Mouse (Mus musculus) hindbrain, embryonic 11.5 days (tissue): Measurements from ENCODE around the gene F3. TPM values are rescaled to one million over a fixed set of nuclear protein-coding genes. Genes with fewer than 3 reads are reported as not detected.
A peak's percentile ranks its signal among the peaks of the same experiment; 100 is the strongest.
"Not testable (repeated sequence)": the region's sequence is repeated elsewhere in the genome, so short reads cannot be mapped to it uniquely, and the experiment has no call there.

Source experiments
- ATAC-seq: fragments of 200-750 bp; cut with Nextera tagmentation; 2 replicates; pipeline ENCODE4 v1.8.0; 2017; ENCODE audit warnings: mild to moderate bottlenecking, moderate TSS enrichment, moderate library complexity; ENCODE audit not compliant: low FRiP score
- DNase-seq: peaks from one replicate; pipeline ENCODE4 v3.0.0-alpha.2; 2015; ENCODE audit warnings: low spot score
- H3K27ac ChIP-seq: fragments of 300-500 bp; sonication (generic); 2 replicates; pipeline ENCODE4 v1.5.1; 2014; ENCODE audit warnings: mild to moderate bottlenecking, low read depth, low read length
- H3K27me3 ChIP-seq: fragments of 300-500 bp; sonication (generic); 2 replicates; pipeline ENCODE4 v1.6.1; 2014; ENCODE audit warnings: mild to moderate bottlenecking, low read length, moderate library complexity, mixed read lengths; ENCODE audit not compliant: control insufficient read depth, insufficient read depth
- H3K36me3 ChIP-seq: fragments of 300-500 bp; sonication (generic); 2 replicates; pipeline ENCODE4 v1.6.1; 2014; ENCODE audit warnings: mild to moderate bottlenecking, low read length, moderate library complexity, mixed read lengths; ENCODE audit not compliant: control insufficient read depth, insufficient read depth
- H3K4me1 ChIP-seq: fragments of 300-500 bp; sonication (generic); replicated peaks from 2 replicates; pipeline ENCODE4 v1.6.1; 2014; ENCODE audit warnings: low read length, mixed read lengths; ENCODE audit not compliant: control insufficient read depth, insufficient read depth
- H3K4me2 ChIP-seq: fragments of 300-500 bp; sonication (generic); replicated peaks from 2 replicates; pipeline ENCODE4 v1.6.1; 2014; ENCODE audit warnings: mild to moderate bottlenecking, low read depth, low read length
- H3K4me3 ChIP-seq: fragments of 300-500 bp; sonication (generic); 2 replicates; pipeline ENCODE4 v1.5.1; 2014; ENCODE audit warnings: low read depth, low read length
- H3K9ac ChIP-seq: fragments of 300-500 bp; sonication (generic); 2 replicates; pipeline ENCODE4 v1.6.1; 2014; ENCODE audit warnings: low read depth, low read length
- H3K9me3 ChIP-seq: fragments of 300-500 bp; sonication (generic); 2 replicates; pipeline ENCODE4 v1.6.1; 2016; ENCODE audit warnings: low read length; ENCODE audit not compliant: control insufficient read depth
- WGBS: fragments of 180-500 bp; shearing (Covaris S2); extraction: QIAGEN DNeasy Blood & Tissue Kit; methylation state at CpG from one replicate; pipeline ENCODE4 v1.1.7; 2014; 5-methylcytosine and 5-hydroxymethylcytosine counted together
- polyA plus RNA-seq: library from polyadenylated mRNA; unstranded; fragments of >200 nt; fragmentation: Nextera tagmentation; extraction: Ambion mirVana; gene quantifications from 2 replicates; pipeline ENCODE4 v1.2.1, GENCODE M21; 2014

The F3 gene
- polyA plus RNA-seq, 1 experiment from 2014 or later = 13.6 TPM

- no peaks in the 10 kb centered on the region for H3K27me3 ChIP-seq
- H3K9ac ChIP-seq = no peak overlapping the region
- H3K36me3 ChIP-seq = no peaks in the 10 kb centered on the region
- no peak for DNase-seq
- no peak overlapping the region for H3K4me3 ChIP-seq
- no peak for ATAC-seq
- H3K4me2 ChIP-seq = no peak overlapping the region
- no peaks in the 10 kb centered on the region for H3K9me3 ChIP-seq
- WGBS = 75% methylated on average over 9 of the region's 9 CpGs
- H3K4me1 ChIP-seq = no peaks in the 10 kb centered on the region
- H3K27ac ChIP-seq = no peak overlapping the region
These were observed 15.5 kb downstream of the F3 start for GRCm38 (mm10) chr3:121738742-121739342.

GRCm38 (mm10) chr3:121739489-121740213, 16.3 kb downstream of the F3 start:
- H3K9me3 ChIP-seq = no peaks in the 10 kb centered on the region
- DNase-seq (no peak), ATAC-seq (no peak)
- 64% methylated on average over 17 of the region's 17 CpGs for WGBS
- H3K27ac ChIP-seq = no peak overlapping the region
- no peaks in the 10 kb centered on the region for H3K36me3 ChIP-seq
- H3K4me1 ChIP-seq = no peaks in the 10 kb centered on the region
- no peak overlapping the region for H3K4me2 ChIP-seq
- H3K9ac ChIP-seq = no peak overlapping the region
- no peak overlapping the region for H3K4me3 ChIP-seq
- H3K27me3 ChIP-seq = no peaks in the 10 kb centered on the region

GRCm38 (mm10) chr3:121741186-121741848, 18.0 kb downstream of the F3 start:
- whole genome bisulfite sequencing = 91% methylated on average over 4 of the region's 4 CpGs
- H3K4me3 ChIP-seq, H3K36me3 ChIP-seq, H3K4me2 ChIP-seq, H3K9me3 ChIP-seq, DNase-seq, H3K27me3 ChIP-seq, H3K4me1 ChIP-seq, H3K9ac ChIP-seq, H3K27ac ChIP-seq, ATAC-seq: not testable (repeated sequence)

GRCm38 (mm10) chr3:121754319-121755090, 31.2 kb downstream of the F3 start:
- WGBS = 89% methylated on average over 10 of the region's 10 CpGs
- not testable (repeated sequence) for H3K9me3 ChIP-seq, H3K4me1 ChIP-seq, H3K27me3 ChIP-seq, H3K27ac ChIP-seq, H3K36me3 ChIP-seq, H3K4me3 ChIP-seq, DNase-seq, H3K9ac ChIP-seq, H3K4me2 ChIP-seq, ATAC-seq

DNA sequence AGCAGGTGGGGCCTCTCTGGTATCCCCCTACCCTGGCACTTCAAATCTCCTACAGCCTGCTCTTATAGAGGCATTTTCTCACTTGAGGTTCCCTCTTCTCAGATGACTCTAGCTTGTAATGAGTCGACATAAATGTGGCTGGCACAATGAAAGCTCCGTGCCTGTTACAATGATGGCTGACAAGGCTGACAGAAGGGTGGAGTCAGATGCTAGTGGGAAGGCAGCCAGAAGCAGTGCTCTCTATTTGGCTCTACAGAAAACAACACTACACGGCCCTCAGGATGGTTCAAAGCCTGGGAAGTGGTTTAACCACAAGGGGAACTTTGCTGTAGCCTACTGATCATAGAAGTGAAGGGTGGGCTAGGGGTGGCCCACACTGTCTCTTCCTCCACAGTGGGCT, 31.8 kb downstream of the F3 start:
- H3K27ac ChIP-seq = no peak overlapping the region
- no peak overlapping the region for H3K4me2 ChIP-seq
- ATAC-seq = no peak
- H3K9me3 ChIP-seq = no peaks in the 10 kb centered on the region
- no peaks in the 10 kb centered on the region for H3K4me1 ChIP-seq
- H3K9ac ChIP-seq = no peak overlapping the region
- no peak for DNase-seq
- no peak overlapping the region for H3K4me3 ChIP-seq
- H3K36me3 ChIP-seq = no peaks in the 10 kb centered on the region
- 59% methylated on average over 3 of the region's 3 CpGs for WGBS
- H3K27me3 ChIP-seq = no peaks in the 10 kb centered on the region

DNA sequence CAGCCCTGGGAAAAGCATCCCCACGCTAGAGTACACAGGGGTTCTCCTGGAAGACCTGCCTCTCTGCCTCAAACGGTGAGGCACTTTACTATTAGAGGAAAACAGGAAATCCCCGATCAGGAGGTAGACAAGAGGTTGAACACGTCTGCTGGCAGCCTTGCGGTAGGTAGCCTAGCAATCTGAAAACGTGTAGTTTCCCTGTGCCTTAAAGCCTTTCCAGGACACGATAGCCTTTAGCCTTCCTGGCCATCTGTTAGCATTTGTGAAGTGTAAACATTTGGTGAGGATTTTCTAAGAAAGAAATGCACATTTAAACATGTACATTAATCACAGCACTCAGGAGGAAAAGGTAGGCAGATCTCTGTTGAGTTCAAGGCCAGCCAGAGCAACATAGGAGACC, 35.0 kb downstream of the F3 start:
- ATAC-seq = no peak
- Histone ChIP-seq H3K27ac (no peak overlapping the region), H3K4me2 (no peak overlapping the region), H3K4me3 (no peak overlapping the region), H3K27me3 (no peaks in the 10 kb centered on the region), H3K9ac (no peak overlapping the region), H3K4me1 (no peaks in the 10 kb centered on the region), H3K9me3 (no peaks in the 10 kb centered on the region), H3K36me3 (no peaks in the 10 kb centered on the region)
- DNase-seq = no peak
- WGBS = 76% methylated on average over 7 of the region's 7 CpGs

DNA sequence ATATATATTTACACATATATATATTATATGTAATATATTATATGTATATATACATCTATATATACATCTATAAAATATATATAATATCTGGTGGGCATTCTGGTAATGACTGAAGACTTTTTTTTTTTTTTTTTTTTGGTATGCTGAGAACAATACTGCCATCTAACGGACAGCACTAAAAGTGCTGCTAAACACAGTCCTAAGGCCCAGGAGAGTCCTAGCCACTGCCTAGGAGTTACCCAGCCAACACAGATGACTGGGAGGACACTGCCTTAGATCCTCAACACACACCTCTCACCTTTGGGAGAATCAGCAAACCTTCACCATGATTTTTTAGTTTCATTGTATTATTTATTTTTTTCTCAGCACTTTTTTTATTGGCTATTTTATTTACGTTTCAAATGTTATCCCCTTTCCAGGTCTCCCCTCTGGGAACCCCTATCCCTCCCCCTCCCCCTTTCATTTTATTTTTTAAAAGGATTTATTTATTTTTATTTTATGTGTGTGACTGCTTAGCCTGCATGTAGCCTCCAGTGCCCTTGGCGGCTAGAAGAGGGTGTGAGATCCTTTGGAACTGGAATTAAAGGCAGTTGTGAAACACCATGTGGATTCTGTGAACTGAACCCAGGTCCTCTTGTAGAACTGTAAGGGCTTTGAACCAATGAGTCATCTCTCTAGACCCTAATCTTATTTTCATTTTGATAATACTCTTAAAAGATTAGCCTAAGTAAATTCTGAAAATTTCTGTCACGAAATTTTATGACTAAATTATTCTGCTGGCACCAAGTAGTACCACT, 38.9 kb downstream of the F3 start:
- 65% methylated on average over 4 of the region's 4 CpGs for WGBS
- H3K9ac ChIP-seq = no peak overlapping the region
- no peak for ATAC-seq
- no peak overlapping the region for H3K4me2 ChIP-seq
- no peaks in the 10 kb centered on the region for H3K4me1 ChIP-seq
- H3K27me3 ChIP-seq = no peaks in the 10 kb centered on the region
- DNase-seq = peak; percentile 48
- H3K9me3 ChIP-seq = no peaks in the 10 kb centered on the region
- no peak overlapping the region for H3K4me3 ChIP-seq
- H3K27ac ChIP-seq = no peak overlapping the region
- no peaks in the 10 kb centered on the region for H3K36me3 ChIP-seq

DNA sequence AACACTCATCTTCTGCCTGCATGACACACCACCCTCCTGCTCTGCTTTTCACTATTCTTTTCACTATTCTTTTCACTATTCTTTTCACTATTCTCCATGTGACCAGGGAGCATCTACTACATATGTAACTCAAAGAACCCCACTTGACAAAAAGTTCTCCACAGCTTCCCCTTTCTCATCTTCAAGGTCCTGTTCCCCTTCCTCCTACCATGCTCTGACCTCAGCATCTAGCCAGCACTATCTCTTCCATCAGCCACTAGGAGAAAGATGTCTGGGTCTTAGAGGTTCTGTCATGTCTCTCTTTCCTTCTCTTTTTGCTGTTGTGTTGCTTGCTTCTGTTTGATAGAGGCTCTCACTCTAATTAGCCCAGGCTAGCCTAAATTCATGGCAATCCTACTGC, 42.7 kb downstream of the F3 start:
- ATAC-seq (no peak), DNase-seq (no peak)
- Histone ChIP-seq H3K36me3 (no peaks in the 10 kb centered on the region), H3K27ac (no peak overlapping the region), H3K9me3 (no peaks in the 10 kb centered on the region), H3K4me3 (no peak overlapping the region), H3K4me2 (no peak overlapping the region), H3K9ac (no peak overlapping the region), H3K4me1 (no peaks in the 10 kb centered on the region), H3K27me3 (no peaks in the 10 kb centered on the region)
